Mouse (Mus musculus) forebrain, embryonic 13.5 days (tissue): ENCODE results near the gene Gm21775. TPM values are rescaled to one million over a fixed set of nuclear protein-coding genes. Genes with fewer than 3 reads are reported as not detected.
"Not testable (repeated sequence)": the region's sequence is repeated elsewhere in the genome, so short reads cannot be mapped to it uniquely, and the experiment has no call there.

ENCODE experiments used
- ATAC-seq: fragments of 200-750 bp; cut with Nextera tagmentation; 2 replicates; pipeline ENCODE4 v1.8.0; 2017
- H3K27ac ChIP-seq: fragments of 300-500 bp; sonication (generic); 2 replicates; pipeline ENCODE4 v1.5.1; 2015; ENCODE audit warnings: inconsistent platforms, mild to moderate bottlenecking, moderate library complexity
- H3K27me3 ChIP-seq: fragments of 300-500 bp; sonication (generic); 2 replicates; pipeline ENCODE4 v1.6.1; 2015; ENCODE audit warnings: mild to moderate bottlenecking, inconsistent platforms
- H3K36me3 ChIP-seq: fragments of 300-500 bp; sonication (generic); 2 replicates; pipeline ENCODE4 v1.6.1; 2015; ENCODE audit warnings: mild to moderate bottlenecking, inconsistent platforms; ENCODE audit not compliant: poor library complexity, severe bottlenecking
- H3K4me1 ChIP-seq: fragments of 300-500 bp; sonication (generic); 2 replicates; pipeline ENCODE4 v1.6.1; 2015; ENCODE audit warnings: inconsistent platforms
- H3K4me2 ChIP-seq: fragments of 300-500 bp; sonication (generic); 2 replicates; pipeline ENCODE4 v1.6.1; 2015; ENCODE audit warnings: inconsistent platforms, mild to moderate bottlenecking, moderate library complexity
- H3K4me3 ChIP-seq: fragments of 300-500 bp; sonication (generic); 2 replicates; pipeline ENCODE4 v1.5.1; 2015; ENCODE audit warnings: mild to moderate bottlenecking, inconsistent platforms
- H3K9ac ChIP-seq: fragments of 300-500 bp; sonication (generic); 2 replicates; pipeline ENCODE4 v1.6.1; 2015; ENCODE audit warnings: mild to moderate bottlenecking, inconsistent platforms
- H3K9me3 ChIP-seq: fragments of 300-500 bp; sonication (generic); replicated peaks from 2 replicates; pipeline ENCODE4 v1.6.1; 2016; ENCODE audit warnings: inconsistent platforms
- WGBS: fragments of 180-500 bp; shearing (Covaris S2); methylation state at CpG from one replicate; pipeline ENCODE4 v1.1.7; 2015; 5-methylcytosine and 5-hydroxymethylcytosine counted together
- polyA plus RNA-seq: library from polyadenylated mRNA; unstranded; fragments of >200 nt; fragmentation: Nextera tagmentation; extraction: Ambion mirVana; gene quantifications from 2 replicates; pipeline ENCODE4 v1.2.1, GENCODE M21; 2015

Gene Gm21775
- not detected in 2 replicates for polyA plus RNA-seq

DNA sequence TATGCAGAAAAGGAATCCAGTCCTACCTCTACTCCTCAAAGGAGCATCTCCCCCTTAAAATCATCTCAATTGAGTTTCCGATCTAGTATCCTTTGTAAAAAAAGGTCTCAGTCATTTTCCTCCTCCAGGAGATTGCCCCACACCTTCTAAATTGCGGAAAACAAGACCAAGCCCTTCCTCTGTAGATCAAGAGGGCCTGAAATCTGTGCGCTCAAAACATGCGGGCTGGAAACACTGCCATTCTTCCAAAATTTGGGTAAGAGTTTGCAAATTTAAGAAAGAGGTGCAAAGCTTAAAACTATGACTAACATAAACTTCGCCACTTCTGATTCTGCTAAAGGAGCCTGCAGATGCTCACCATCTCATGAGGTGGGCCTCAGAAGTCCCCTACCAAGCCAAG is at the start of gene Gm21775:
Gene Gm21775 (plus strand): TSS at position 301 of the 400 bp plus-strand sequence.
- H3K27ac ChIP-seq, ATAC-seq, H3K9me3 ChIP-seq, H3K27me3 ChIP-seq, H3K4me2 ChIP-seq, H3K36me3 ChIP-seq, H3K4me3 ChIP-seq, H3K4me1 ChIP-seq, H3K9ac ChIP-seq: not testable (repeated sequence)
- WGBS, result 72% methylated on average over 2 of the region's 5 CpGs

DNA sequence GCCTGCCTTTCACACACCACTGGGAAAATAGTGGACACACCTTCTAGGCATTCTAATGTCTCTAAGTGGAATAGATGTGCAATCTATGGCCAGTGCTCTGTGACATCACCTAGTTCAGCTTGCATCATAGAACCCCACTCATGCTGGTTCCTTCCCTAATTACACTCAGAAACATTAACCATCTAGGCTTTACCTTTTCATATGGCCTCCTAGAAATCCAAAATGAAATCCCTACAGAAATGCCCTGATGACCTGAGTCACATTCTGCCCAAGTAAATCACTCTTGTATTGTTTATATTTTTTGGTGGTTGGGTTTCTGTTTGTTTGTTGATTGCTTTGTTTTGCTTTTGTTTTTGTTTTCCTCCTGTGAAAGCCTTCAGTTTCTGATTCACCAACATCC is 17.3 kb upstream of the Gm21775 start, which contains the start of gene Gm20737:
Gene Gm20737 (minus strand): TSS at position 101 of the 400 bp plus-strand sequence.
- H3K27me3 ChIP-seq, ATAC-seq: not testable (repeated sequence)

More for the DNA sequence above, 17.3 kb upstream of the Gm21775 start, which contains the start of gene Gm20737:
- H3K27ac ChIP-seq, H3K4me3 ChIP-seq, H3K36me3 ChIP-seq, H3K4me1 ChIP-seq, H3K9ac ChIP-seq, H3K9me3 ChIP-seq, H3K4me2 ChIP-seq: not testable (repeated sequence)

Other genes starting within 250 kb of the Gm21775 start
- not detected in 2 replicates for gene Gm20834, start 228.9 kb upstream of the Gm21775 start, polyA plus RNA-seq
- not detected in 2 replicates for gene Gm28510, start 140.7 kb upstream of the Gm21775 start, polyA plus RNA-seq
- not detected in 2 replicates for gene Gm20737, start 17.4 kb upstream of the Gm21775 start, polyA plus RNA-seq
- not detected in 2 replicates for gene Gm21900, start 62.9 kb downstream of the Gm21775 start, polyA plus RNA-seq
- gene Gm20777, start 199.0 kb downstream of the Gm21775 start, polyA plus RNA-seq, result not detected in 2 replicates